Mouse (Mus musculus): ENCODE measurements around the gene Gstm4. TPM values are rescaled to one million over a fixed set of nuclear protein-coding genes. Genes with fewer than 3 reads are reported as not detected.
A peak's percentile ranks its signal among the peaks of the same experiment; 100 is the strongest.
"Not testable (repeated sequence)": the region's sequence is repeated elsewhere in the genome, so short reads cannot be mapped to it uniquely, and the experiment has no call there.

Gene Gstm4
- polyA plus RNA-seq, 1 experiment from 2014 or later, result 15.2 TPM

- no peak for ATAC-seq (ENCODE audit: low FRiP score)
- WGBS, result 87% methylated on average over 8 of the region's 8 CpGs
- H3K27ac ChIP-seq (ENCODE audit: low read depth, low read length), result no peak overlapping the region
Observed at GRCm38 (mm10) chr3:108014098-108014973, 30.4 kb downstream of the Gstm4 start.

GRCm38 (mm10) chr3:108013331-108013871, 31.3 kb downstream of the Gstm4 start:
- 84% methylated on average over 4 of the region's 4 CpGs for WGBS
- Histone ChIP-seq H3K4me3 (ENCODE audit: low read depth, low read length) (no peak overlapping the region), H3K4me2 (no peak overlapping the region), H3K9me3 (ENCODE audit: control insufficient read depth, low read length) (no peaks in the 10 kb centered on the region), H3K27me3 (ENCODE audit: control insufficient read depth, insufficient read depth, low read length) (no peaks in the 10 kb centered on the region), H3K9ac (ENCODE audit: low read length) (no peak overlapping the region), H3K36me3 (ENCODE audit: control insufficient read depth, insufficient read depth, low read length) (no peaks in the 10 kb centered on the region), H3K27ac (ENCODE audit: low read depth, low read length) (no peak overlapping the region), H3K4me1 (ENCODE audit: control insufficient read depth, insufficient read depth, low read length) (peaks cover 5% of the 10 kb centered on the region)
- no peak for ATAC-seq (ENCODE audit: low FRiP score)
- no peak for DNase-seq (ENCODE audit: low spot score, missing footprints)

More at GRCm38 (mm10) chr3:108014098-108014973, 30.4 kb downstream of the Gstm4 start:
- no peak for DNase-seq (ENCODE audit: low spot score, missing footprints)
- Histone ChIP-seq H3K4me2 (no peak overlapping the region), H3K4me1 (ENCODE audit: control insufficient read depth, insufficient read depth, low read length) (peaks cover 5% of the 10 kb centered on the region), H3K4me3 (ENCODE audit: low read depth, low read length) (no peak overlapping the region), H3K9ac (ENCODE audit: low read length) (no peak overlapping the region), H3K27me3 (ENCODE audit: control insufficient read depth, insufficient read depth, low read length) (no peaks in the 10 kb centered on the region), H3K9me3 (ENCODE audit: control insufficient read depth, low read length) (no peaks in the 10 kb centered on the region), H3K36me3 (ENCODE audit: control insufficient read depth, insufficient read depth, low read length) (no peaks in the 10 kb centered on the region)

DNA sequence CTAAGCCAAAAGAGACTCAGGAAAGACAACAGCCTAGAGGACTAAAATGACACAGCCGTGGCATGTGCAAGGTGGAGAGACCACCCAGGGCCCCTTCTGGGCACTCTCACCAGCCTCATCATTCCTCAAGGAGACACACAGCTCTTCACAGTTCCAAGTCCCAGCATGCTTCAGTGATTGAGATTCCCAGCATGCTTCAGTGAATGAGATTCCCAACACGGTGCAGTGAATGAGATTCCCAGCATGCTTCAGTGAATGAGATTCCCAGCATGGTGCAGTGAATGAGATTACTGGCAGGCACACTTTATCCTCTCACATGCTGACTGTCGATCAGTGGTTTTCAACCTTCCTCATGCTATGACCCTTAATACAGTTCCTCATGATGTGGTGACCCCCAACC, 33.1 kb downstream of the Gstm4 start:
- Histone ChIP-seq H3K4me2 (no peak overlapping the region), H3K36me3 (ENCODE audit: control insufficient read depth, insufficient read depth, low read length) (no peaks in the 10 kb centered on the region), H3K27me3 (ENCODE audit: control insufficient read depth, insufficient read depth, low read length) (no peaks in the 10 kb centered on the region), H3K4me1 (ENCODE audit: control insufficient read depth, insufficient read depth, low read length) (peaks cover 2% of the 10 kb centered on the region; the same call in 1 of the 2 replicates), H3K27ac (ENCODE audit: low read depth, low read length) (no peak overlapping the region), H3K4me3 (ENCODE audit: low read depth, low read length) (no peak overlapping the region), H3K9ac (ENCODE audit: low read length) (no peak overlapping the region), H3K9me3 (ENCODE audit: control insufficient read depth, low read length) (no peaks in the 10 kb centered on the region)
- DNase-seq (ENCODE audit: low spot score, missing footprints), result no peak
- 42% methylated on average over 3 of the region's 3 CpGs for WGBS
- ATAC-seq (ENCODE audit: low FRiP score), result peak; percentile 67

- peaks cover 2% of the 10 kb centered on the region; the same call in 1 of the 2 replicates for H3K4me1 ChIP-seq (ENCODE audit: control insufficient read depth, insufficient read depth, low read length)
- no peak overlapping the region for H3K4me2 ChIP-seq
- H3K9ac ChIP-seq (ENCODE audit: low read length), result no peak overlapping the region
- H3K4me3 ChIP-seq (ENCODE audit: low read depth, low read length), result no peak overlapping the region
- no peaks in the 10 kb centered on the region for H3K9me3 ChIP-seq (ENCODE audit: control insufficient read depth, low read length)
- no peak overlapping the region for H3K27ac ChIP-seq (ENCODE audit: low read depth, low read length)
- H3K36me3 ChIP-seq (ENCODE audit: control insufficient read depth, insufficient read depth, low read length), result no peaks in the 10 kb centered on the region
- ATAC-seq (ENCODE audit: low FRiP score) (no peak), DNase-seq (ENCODE audit: low spot score, missing footprints) (no peak)
- no peaks in the 10 kb centered on the region for H3K27me3 ChIP-seq (ENCODE audit: control insufficient read depth, insufficient read depth, low read length)
- WGBS, result 79% methylated on average over 2 of the region's 2 CpGs
Observed at GRCm38 (mm10) chr3:108010286-108010685, 34.4 kb downstream of the Gstm4 start.

- Histone ChIP-seq H3K4me1 (ENCODE audit: control insufficient read depth, insufficient read depth, low read length) (no peaks in the 10 kb centered on the region), H3K9ac (ENCODE audit: low read length) (no peak overlapping the region), H3K4me3 (ENCODE audit: low read depth, low read length) (no peak overlapping the region), H3K27me3 (ENCODE audit: control insufficient read depth, insufficient read depth, low read length) (no peaks in the 10 kb centered on the region), H3K4me2 (no peak overlapping the region), H3K9me3 (ENCODE audit: control insufficient read depth, low read length) (no peaks in the 10 kb centered on the region), H3K36me3 (ENCODE audit: control insufficient read depth, insufficient read depth, low read length) (no peaks in the 10 kb centered on the region), H3K27ac (ENCODE audit: low read depth, low read length) (no peak overlapping the region)
- WGBS, result 90% methylated on average over 8 of the region's 8 CpGs
- ATAC-seq (ENCODE audit: low FRiP score) (no peak), DNase-seq (ENCODE audit: low spot score, missing footprints) (no peak)
Observed at GRCm38 (mm10) chr3:108002021-108002420, 42.7 kb downstream of the Gstm4 start.

- no peak overlapping the region for H3K4me2 ChIP-seq
- ATAC-seq (ENCODE audit: low FRiP score) (no peak), DNase-seq (ENCODE audit: low spot score, missing footprints) (no peak)
- no peak overlapping the region for H3K4me3 ChIP-seq (ENCODE audit: low read depth, low read length)
- H3K9ac ChIP-seq (ENCODE audit: low read length), result no peak overlapping the region
- H3K36me3 ChIP-seq (ENCODE audit: control insufficient read depth, insufficient read depth, low read length), result no peaks in the 10 kb centered on the region
- WGBS, result 92% methylated on average over 3 of the region's 3 CpGs
- no peak overlapping the region for H3K27ac ChIP-seq (ENCODE audit: low read depth, low read length)
- H3K9me3 ChIP-seq (ENCODE audit: control insufficient read depth, low read length), result no peaks in the 10 kb centered on the region
- H3K27me3 ChIP-seq (ENCODE audit: control insufficient read depth, insufficient read depth, low read length), result no peaks in the 10 kb centered on the region
- no peaks in the 10 kb centered on the region for H3K4me1 ChIP-seq (ENCODE audit: control insufficient read depth, insufficient read depth, low read length)
Observed at GRCm38 (mm10) chr3:107999491-107999890, 45.2 kb downstream of the Gstm4 start.

GRCm38 (mm10) chr3:107998591-107998990, 46.1 kb downstream of the Gstm4 start:
- Histone ChIP-seq H3K4me1 (ENCODE audit: control insufficient read depth, insufficient read depth, low read length) (no peaks in the 10 kb centered on the region), H3K9me3 (ENCODE audit: control insufficient read depth, low read length) (no peaks in the 10 kb centered on the region), H3K27ac (ENCODE audit: low read depth, low read length) (no peak overlapping the region), H3K27me3 (ENCODE audit: control insufficient read depth, insufficient read depth, low read length) (no peaks in the 10 kb centered on the region), H3K4me3 (ENCODE audit: low read depth, low read length) (no peak overlapping the region), H3K36me3 (ENCODE audit: control insufficient read depth, insufficient read depth, low read length) (no peaks in the 10 kb centered on the region), H3K4me2 (no peak overlapping the region), H3K9ac (ENCODE audit: low read length) (no peak overlapping the region)
- DNase-seq (ENCODE audit: low spot score, missing footprints) (no peak), ATAC-seq (ENCODE audit: low FRiP score) (no peak)
- WGBS, result 90% methylated on average over 3 of the region's 3 CpGs

- DNase-seq (ENCODE audit: low spot score, missing footprints) (no peak), ATAC-seq (ENCODE audit: low FRiP score) (no peak)
- no peaks in the 10 kb centered on the region for H3K9me3 ChIP-seq (ENCODE audit: control insufficient read depth, low read length)
- no peak overlapping the region for H3K9ac ChIP-seq (ENCODE audit: low read length)
- H3K4me1 ChIP-seq (ENCODE audit: control insufficient read depth, insufficient read depth, low read length), result no peaks in the 10 kb centered on the region
- WGBS, result 82% methylated on average over 4 of the region's 4 CpGs
- no peaks in the 10 kb centered on the region for H3K36me3 ChIP-seq (ENCODE audit: control insufficient read depth, insufficient read depth, low read length)
- no peak overlapping the region for H3K4me2 ChIP-seq
- no peak overlapping the region for H3K27ac ChIP-seq (ENCODE audit: low read depth, low read length)
- no peaks in the 10 kb centered on the region for H3K27me3 ChIP-seq (ENCODE audit: control insufficient read depth, insufficient read depth, low read length)
- no peak overlapping the region for H3K4me3 ChIP-seq (ENCODE audit: low read depth, low read length)
Observed at GRCm38 (mm10) chr3:107996576-107996975, 48.1 kb downstream of the Gstm4 start.

DNA sequence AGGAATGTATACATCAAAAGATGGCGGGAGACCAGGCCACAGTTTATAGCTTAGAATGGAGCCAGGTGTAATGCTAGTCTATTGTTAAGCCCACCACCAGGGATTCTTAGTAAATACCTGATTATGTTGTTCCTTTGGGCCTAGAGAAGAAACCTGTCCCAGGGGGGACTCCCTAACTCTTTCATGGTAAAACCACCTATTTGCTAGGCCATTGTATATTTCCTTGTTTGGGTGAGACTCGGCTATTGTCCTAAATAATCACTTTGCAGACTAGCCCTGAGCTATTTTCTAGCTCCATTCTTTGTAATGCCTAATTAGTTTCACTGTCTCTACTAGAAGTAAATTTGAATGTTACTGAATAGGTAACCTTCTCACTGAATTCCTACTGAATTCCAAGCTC, 48.7 kb downstream of the Gstm4 start:
- H3K4me1 ChIP-seq (ENCODE audit: control insufficient read depth, insufficient read depth, low read length); H3K9me3 ChIP-seq (ENCODE audit: control insufficient read depth, low read length); H3K4me2 ChIP-seq; ATAC-seq (ENCODE audit: low FRiP score); H3K27ac ChIP-seq (ENCODE audit: low read depth, low read length); DNase-seq (ENCODE audit: low spot score, missing footprints); H3K27me3 ChIP-seq (ENCODE audit: control insufficient read depth, insufficient read depth, low read length); H3K4me3 ChIP-seq (ENCODE audit: low read depth, low read length); H3K9ac ChIP-seq (ENCODE audit: low read length); H3K36me3 ChIP-seq (ENCODE audit: control insufficient read depth, insufficient read depth, low read length): not testable (repeated sequence)
- WGBS, result 76% methylated on average over 2 of the region's 2 CpGs

Data from midbrain, embryonic 11.5 days (tissue).